ENCODE assay signal across 36 mouse cellular contexts in the genomic region with DNA sequence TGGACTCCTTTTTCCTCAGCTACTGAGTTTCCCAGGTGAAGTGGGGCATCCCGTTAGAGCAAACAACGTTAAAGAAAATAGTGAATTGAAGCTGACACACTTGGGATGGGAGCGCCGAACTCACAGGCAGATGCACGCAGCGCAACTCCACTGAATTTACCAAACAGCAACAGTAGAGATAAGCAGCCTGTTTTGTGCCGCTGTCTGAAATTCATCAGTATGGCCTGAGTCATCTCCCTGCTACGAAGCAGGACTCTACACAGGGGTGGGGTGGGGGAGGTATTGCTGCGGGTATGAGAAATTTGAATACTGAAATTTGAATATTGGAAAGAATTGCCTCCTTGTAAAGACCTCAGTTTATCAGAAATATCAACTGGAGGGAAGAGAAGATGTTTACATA. TPM values are rescaled to one million over a fixed set of nuclear protein-coding genes. Genes with fewer than 3 reads are reported as not detected.
"Had no signal": no experiment of that assay in that cellular context is flagged by ENCODE, and none has a peak within 500 bp of the region (broad histone marks: within the 10 kb centered on the region; RNA-seq: fewer than 3 reads in every experiment).

No protein-coding gene starts in this region.

- H3K4me3 ChIP-seq: gastrocnemius, adult 2 months; heart, embryonic 10.5 days; heart, embryonic 12.5 days; hindbrain, embryonic 10.5 days; hindbrain, embryonic 12.5 days; kidney, embryonic 15.5 days; layer of hippocampus, adult 2 months; limb, embryonic 13.5 days; limb, embryonic 15.5 days; liver, embryonic 12.5 days had no signal

- ATAC-seq: hindbrain, embryonic 16.5 days; inflammation-experienced regulatory T-cells, adult 6 months; intestine, embryonic 16.5 days; liver, embryonic 12.5 days had no signal

- H3K9ac ChIP-seq: heart, embryonic 12.5 days; hindbrain, embryonic 12.5 days; hindbrain, embryonic 14.5 days; kidney, embryonic 15.5 days; limb, embryonic 13.5 days; limb, embryonic 15.5 days; liver, embryonic 12.5 days; liver, embryonic 14.5 days had no signal

- H3K4me2 ChIP-seq: heart, embryonic 12.5 days; hindbrain, embryonic 12.5 days; hindbrain, embryonic 14.5 days; kidney, embryonic 15.5 days; limb, embryonic 13.5 days; limb, embryonic 15.5 days; liver, embryonic 12.5 days had no signal

- H3K9me3 ChIP-seq: heart, embryonic 10.5 days; heart, embryonic 12.5 days; hindbrain, embryonic 10.5 days; hindbrain, embryonic 12.5 days; kidney, embryonic 15.5 days; limb, embryonic 13.5 days; limb, embryonic 15.5 days; liver, embryonic 12.5 days had no signal

- H3K27ac ChIP-seq: gastrocnemius, adult 2 months; heart, embryonic 10.5 days; hindbrain, embryonic 10.5 days; hindbrain, embryonic 12.5 days; hindbrain, embryonic 14.5 days; kidney, embryonic 15.5 days; kidney, postnatal 0 days; layer of hippocampus, adult 2 months; limb, embryonic 13.5 days; limb, embryonic 15.5 days; liver, embryonic 12.5 days; liver, embryonic 14.5 days had no signal

- DNase-seq: gastrocnemius, adult 2 months; gastrocnemius, postnatal 10 days; gastrocnemius, postnatal 25 days; heart, postnatal 10 days; heart, postnatal 4 days; kidney, adult 11 months; kidney, adult 2 months; kidney, adult 9 months; kidney, postnatal 25 days; kidney, postnatal 4 days; layer of hippocampus, adult 9-11 months; layer of hippocampus, postnatal 36 days; left cerebral cortex, postnatal 4 days had no signal

- H3K36me3 ChIP-seq: heart, embryonic 10.5 days; heart, embryonic 12.5 days; hindbrain, embryonic 10.5 days; hindbrain, embryonic 12.5 days; kidney, embryonic 15.5 days; limb, embryonic 13.5 days; limb, embryonic 15.5 days; liver, embryonic 12.5 days had no signal

RNA-seq across cellular contexts. Expression of a gene that starts 5.6 kb away (rescaled TPM):
- total RNA-seq: gastrocnemius, adult 2 months; granulocyte monocyte progenitor cell, adult 5-6 weeks; heart, adult 8-10 months had no signal

RNA-seq across cellular contexts. Expression of a gene that starts 12.2 kb away (rescaled TPM):
- total RNA-seq: gastrocnemius, adult 2 months; gastrocnemius, postnatal 10 days; gastrocnemius, postnatal 25 days; gastrocnemius, postnatal 4 days; granulocyte monocyte progenitor cell, adult 5-6 weeks; heart, adult 8-10 months; heart, postnatal 10 days; heart, postnatal 25 days; heart, postnatal 4 days; left cerebral cortex, adult 18-20 months had no signal
- polyA plus RNA-seq: heart, embryonic 10.5 days; heart, embryonic 12.5 days; heart, embryonic 14.5 days; heart, embryonic 16.5 days; inflammation-experienced regulatory T-cells, adult 6 months; intestine, embryonic 16.5 days; kidney, adult 2 months; kidney, postnatal 0 days; limb, embryonic 11.5 days; limb, embryonic 13.5 days; limb, embryonic 15.5 days; liver, embryonic 12.5 days; liver, embryonic 14.5 days had no signal
